Mouse (Mus musculus) midbrain, embryonic 11.5 days (tissue): ENCODE data around the gene Tbp. TPM values are rescaled to one million over a fixed set of nuclear protein-coding genes. Genes with fewer than 3 reads are reported as not detected.
A peak's percentile ranks its signal among the peaks of the same experiment; 100 is the strongest.

Source experiments
- ATAC-seq: fragments of 200-750 bp; cut with Nextera tagmentation; 2 replicates; pipeline ENCODE4 v1.8.0; 2017; ENCODE audit warnings: moderate TSS enrichment, moderate library complexity; ENCODE audit not compliant: low FRiP score
- DNase-seq: peaks from one replicate; pipeline ENCODE4 v3.0.0; 2015; ENCODE audit warnings: low spot score; ENCODE audit errors: missing footprints
- H3K27ac ChIP-seq: fragments of 300-500 bp; sonication (generic); 2 replicates; pipeline ENCODE4 v1.5.1; 2014; ENCODE audit warnings: low read depth, low read length
- H3K27me3 ChIP-seq: fragments of 300-500 bp; sonication (generic); 2 replicates; pipeline ENCODE4 v1.6.1; 2014; ENCODE audit warnings: mild to moderate bottlenecking, low read length, moderate library complexity, mixed read lengths; ENCODE audit not compliant: control insufficient read depth, insufficient read depth
- H3K36me3 ChIP-seq: fragments of 300-500 bp; sonication (generic); 2 replicates; pipeline ENCODE4 v1.6.1; 2014; ENCODE audit warnings: mild to moderate bottlenecking, low read length, moderate library complexity, mixed read lengths; ENCODE audit not compliant: control insufficient read depth, insufficient read depth
- H3K4me1 ChIP-seq: fragments of 300-500 bp; sonication (generic); 2 replicates; pipeline ENCODE4 v1.6.1; 2014; ENCODE audit warnings: low read length; ENCODE audit not compliant: control insufficient read depth, insufficient read depth
- H3K4me2 ChIP-seq: fragments of 300-500 bp; sonication (generic); 2 replicates; pipeline ENCODE4 v1.6.1; 2014; ENCODE audit warnings: mild to moderate bottlenecking, moderate library complexity
- H3K4me3 ChIP-seq: fragments of 300-500 bp; sonication (generic); 2 replicates; pipeline ENCODE4 v1.5.1; 2014; ENCODE audit warnings: low read depth, low read length
- H3K9ac ChIP-seq: fragments of 300-500 bp; sonication (generic); 2 replicates; pipeline ENCODE4 v1.6.1; 2014; ENCODE audit warnings: low read length
- H3K9me3 ChIP-seq: fragments of 300-500 bp; sonication (generic); 2 replicates; pipeline ENCODE4 v1.6.1; 2016; ENCODE audit warnings: low read length; ENCODE audit not compliant: control insufficient read depth
- WGBS: fragments of 180-500 bp; shearing (Covaris S2); extraction: QIAGEN DNeasy Blood & Tissue Kit; methylation state at CpG from one replicate; pipeline ENCODE4 v1.1.7; 2014; 5-methylcytosine and 5-hydroxymethylcytosine counted together
- polyA plus RNA-seq: library from polyadenylated mRNA; unstranded; fragments of >200 nt; fragmentation: Nextera tagmentation; extraction: Ambion mirVana; gene quantifications from 2 replicates; pipeline ENCODE4 v1.2.1, GENCODE M21; 2014

Gene Tbp
- polyA plus RNA-seq: 77.2 and 85.5 TPM in 2 replicates

GRCm38 (mm10) chr17:15499656-15500394, at the start of gene Tbp, which contains the start of gene Psmb1:
Gene Tbp, plus strand, starts transcription at chr17:15499888.
Gene Psmb1, minus strand, starts transcription at chr17:15499751.
- Histone ChIP-seq H3K4me1 (peaks cover 15% of the 10 kb centered on the region), H3K4me3 (peak within 1 kb of the TSS; percentile 96), H3K4me2 (peak within 1 kb of the TSS; percentile 92), H3K9me3 (no peaks in the 10 kb centered on the region), H3K27ac (peak within 1 kb of the TSS; percentile 45), H3K36me3 (0 out of 2 replicates have a peak, but pooled peaks cover 3% of the 10 kb centered on the region), H3K27me3 (no peaks in the 10 kb centered on the region), H3K9ac (peak within 1 kb of the TSS; percentile 85)
- peak; percentile 100 for DNase-seq
- under 1% methylated on average over 63 of the region's 63 CpGs for WGBS
- peak; percentile 95 for ATAC-seq

- H3K4me1 ChIP-seq: no peaks in the 10 kb centered on the region
- no peak for DNase-seq
These were observed 44.5 kb upstream of the Tbp start for GRCm38 (mm10) chr17:15455203-15455602.

GRCm38 (mm10) chr17:15456595-15456994, 43.1 kb upstream of the Tbp start:
- WGBS: 92% methylated on average over 2 of the region's 2 CpGs
- DNase-seq (no peak), ATAC-seq (no peak)
- Histone ChIP-seq H3K27ac (no peak overlapping the region), H3K4me2 (no peak overlapping the region), H3K4me3 (no peak overlapping the region), H3K9ac (no peak overlapping the region), H3K4me1 (no peaks in the 10 kb centered on the region), H3K9me3 (no peaks in the 10 kb centered on the region), H3K27me3 (no peaks in the 10 kb centered on the region), H3K36me3 (no peaks in the 10 kb centered on the region)

More at GRCm38 (mm10) chr17:15455203-15455602, 44.5 kb upstream of the Tbp start:
- Histone ChIP-seq H3K4me3 (no peak overlapping the region), H3K4me2 (no peak overlapping the region), H3K9me3 (no peaks in the 10 kb centered on the region), H3K36me3 (no peaks in the 10 kb centered on the region), H3K9ac (no peak overlapping the region), H3K27ac (no peak overlapping the region), H3K27me3 (no peaks in the 10 kb centered on the region)
- ATAC-seq: no peak
- WGBS: 85% methylated on average over 4 of the region's 4 CpGs

- H3K9me3 ChIP-seq: no peaks in the 10 kb centered on the region
- H3K27me3 ChIP-seq: no peaks in the 10 kb centered on the region
- no peaks in the 10 kb centered on the region for H3K36me3 ChIP-seq
- no peaks in the 10 kb centered on the region for H3K4me1 ChIP-seq
- H3K4me2 ChIP-seq: no peak overlapping the region
- no peak for DNase-seq
- WGBS: 92% methylated on average over 4 of the region's 4 CpGs
- H3K27ac ChIP-seq: no peak overlapping the region
- H3K9ac ChIP-seq: no peak overlapping the region
- ATAC-seq: no peak
- H3K4me3 ChIP-seq: no peak overlapping the region
These were observed 39.9 kb upstream of the Tbp start for GRCm38 (mm10) chr17:15459761-15460160.

GRCm38 (mm10) chr17:15461921-15462495, 37.7 kb upstream of the Tbp start:
- H3K27ac ChIP-seq: no peak overlapping the region
- no peak for ATAC-seq
- WGBS: 96% methylated on average over 6 of the region's 6 CpGs
- H3K9me3 ChIP-seq: no peaks in the 10 kb centered on the region
- H3K9ac ChIP-seq: no peak overlapping the region
- no peak overlapping the region for H3K4me2 ChIP-seq
- H3K4me1 ChIP-seq: no peaks in the 10 kb centered on the region
- H3K36me3 ChIP-seq: no peaks in the 10 kb centered on the region
- H3K4me3 ChIP-seq: no peak overlapping the region
- no peak for DNase-seq
- H3K27me3 ChIP-seq: no peaks in the 10 kb centered on the region

GRCm38 (mm10) chr17:15467669-15468068, 32.0 kb upstream of the Tbp start:
- ATAC-seq (peak; percentile 73; the same call in 1 of the 2 replicates), DNase-seq (peak; percentile 97)
- H3K9ac ChIP-seq: no peak overlapping the region
- no peaks in the 10 kb centered on the region for H3K4me1 ChIP-seq
- H3K27ac ChIP-seq: no peak overlapping the region
- no peak overlapping the region for H3K4me3 ChIP-seq
- H3K4me2 ChIP-seq: no peak overlapping the region
- H3K9me3 ChIP-seq: no peaks in the 10 kb centered on the region
- H3K27me3 ChIP-seq: no peaks in the 10 kb centered on the region
- peaks cover 4% of the 10 kb centered on the region for H3K36me3 ChIP-seq
- 21% methylated on average over 5 of the region's 5 CpGs for WGBS

- DNase-seq (no peak), ATAC-seq (no peak)
- Histone ChIP-seq H3K4me3 (no peak overlapping the region), H3K27me3 (no peaks in the 10 kb centered on the region), H3K9ac (no peak overlapping the region), H3K4me1 (no peaks in the 10 kb centered on the region), H3K27ac (no peak overlapping the region), H3K36me3 (peaks cover 30% of the 10 kb centered on the region), H3K4me2 (no peak overlapping the region), H3K9me3 (no peaks in the 10 kb centered on the region)
- WGBS: 93% methylated on average over 4 of the region's 4 CpGs
These were observed 27.0 kb upstream of the Tbp start for GRCm38 (mm10) chr17:15472671-15473070.

GRCm38 (mm10) chr17:15490542-15490941, 9.1 kb upstream of the Tbp start:
- H3K9me3 ChIP-seq: no peaks in the 10 kb centered on the region
- H3K27ac ChIP-seq: no peak overlapping the region
- no peak overlapping the region for H3K4me3 ChIP-seq
- no peaks in the 10 kb centered on the region for H3K27me3 ChIP-seq
- DNase-seq: no peak
- peaks cover 18% of the 10 kb centered on the region for H3K36me3 ChIP-seq
- no peak for ATAC-seq
- WGBS: 90% methylated on average over 7 of the region's 7 CpGs
- H3K4me2 ChIP-seq: no peak overlapping the region
- no peak overlapping the region for H3K9ac ChIP-seq
- H3K4me1 ChIP-seq: no peaks in the 10 kb centered on the region
